Mouse (Mus musculus) lung, adult 18-20 months (tissue): ENCODE results near the gene Nfix.

Experiments
- DNase-seq, 2 experiments: peaks; one replicate each; pipeline ENCODE4 v3.0.0; 2022; ENCODE audit warnings: mixed read lengths in 2 of 2

The Nfix gene

DNA sequence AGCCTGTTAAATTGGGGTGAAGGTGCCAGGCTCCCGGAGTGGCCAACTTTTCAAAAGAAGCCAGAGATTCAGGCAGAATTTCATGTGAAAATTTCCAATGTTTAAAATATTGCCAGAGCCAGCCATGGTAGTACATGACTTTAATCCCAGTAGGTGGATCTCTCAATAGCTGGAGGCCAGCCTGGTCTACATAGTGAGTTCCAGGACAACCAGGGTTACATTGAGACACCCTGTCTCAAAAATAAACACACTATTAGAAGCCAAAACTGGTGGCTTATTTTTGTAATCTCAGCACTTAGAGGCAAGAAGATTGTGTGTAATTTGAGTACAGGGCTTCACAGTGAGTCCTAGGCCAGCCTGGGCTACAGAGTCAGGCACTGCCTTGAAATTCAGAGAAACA lies 90.2 kb downstream of the Nfix start:
- DNase-seq: no peak

DNA sequence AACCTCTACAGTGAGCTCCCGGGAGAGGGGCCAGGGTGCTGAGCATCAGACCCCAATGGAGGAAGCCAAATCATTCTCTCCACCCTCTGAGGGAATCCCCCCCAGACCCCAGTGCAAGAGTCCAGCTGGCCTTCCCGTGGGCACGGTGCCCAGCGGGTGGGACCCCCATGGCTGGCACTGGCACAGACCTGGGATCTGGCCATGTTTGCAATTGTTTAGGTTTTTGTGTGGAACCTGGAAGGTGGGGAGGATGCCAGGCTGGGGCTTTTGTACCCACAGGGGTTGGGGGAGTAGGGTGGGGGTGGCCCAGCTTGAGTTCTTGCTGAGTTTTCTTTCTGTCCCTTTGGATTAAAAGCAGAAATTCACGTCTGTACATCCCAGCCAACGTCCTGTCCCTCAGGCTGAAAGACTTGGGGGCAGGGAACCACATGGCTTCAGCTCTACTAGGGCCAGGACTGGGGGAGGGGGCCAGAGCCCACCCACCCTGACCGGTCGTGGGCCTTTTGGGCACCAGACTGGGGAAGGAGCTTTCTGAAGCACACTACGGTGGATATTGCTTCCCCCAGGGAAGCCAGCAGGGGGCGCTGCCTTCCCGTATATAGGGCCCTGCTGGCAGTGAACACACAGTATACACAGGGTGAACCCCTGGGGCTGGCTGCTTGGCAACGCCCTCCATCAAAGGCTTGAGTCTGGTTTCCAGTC lies 91.2 kb downstream of the Nfix start:
- DNase-seq: peak; percentile 85 to 90

DNA sequence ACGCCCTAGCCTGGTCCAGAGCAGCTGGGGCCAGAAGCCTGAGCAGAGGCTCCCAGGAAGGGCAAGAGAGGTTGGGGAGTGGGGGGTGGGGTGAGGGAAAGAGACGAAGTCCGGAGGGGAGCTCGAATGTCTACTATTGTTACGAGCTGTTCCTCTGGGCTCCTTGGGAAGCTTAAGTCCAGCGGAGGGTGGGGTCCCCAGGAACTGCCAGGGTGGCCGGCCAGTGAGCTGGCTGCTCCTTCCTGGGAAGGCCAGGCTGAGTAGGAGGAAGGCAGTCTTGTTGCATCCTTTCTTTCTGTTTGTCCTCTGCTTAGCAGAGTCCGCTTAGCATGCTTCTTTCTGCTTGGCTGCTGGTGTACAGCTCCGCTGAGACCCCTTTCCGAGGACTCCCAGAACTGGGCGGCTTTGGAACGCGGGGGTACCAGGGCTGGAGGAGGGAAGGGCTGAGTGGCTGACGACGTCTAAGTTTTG lies 92.0 kb downstream of the Nfix start:
- peak in 1 of 2 experiments; percentile 71 for DNase-seq

DNA sequence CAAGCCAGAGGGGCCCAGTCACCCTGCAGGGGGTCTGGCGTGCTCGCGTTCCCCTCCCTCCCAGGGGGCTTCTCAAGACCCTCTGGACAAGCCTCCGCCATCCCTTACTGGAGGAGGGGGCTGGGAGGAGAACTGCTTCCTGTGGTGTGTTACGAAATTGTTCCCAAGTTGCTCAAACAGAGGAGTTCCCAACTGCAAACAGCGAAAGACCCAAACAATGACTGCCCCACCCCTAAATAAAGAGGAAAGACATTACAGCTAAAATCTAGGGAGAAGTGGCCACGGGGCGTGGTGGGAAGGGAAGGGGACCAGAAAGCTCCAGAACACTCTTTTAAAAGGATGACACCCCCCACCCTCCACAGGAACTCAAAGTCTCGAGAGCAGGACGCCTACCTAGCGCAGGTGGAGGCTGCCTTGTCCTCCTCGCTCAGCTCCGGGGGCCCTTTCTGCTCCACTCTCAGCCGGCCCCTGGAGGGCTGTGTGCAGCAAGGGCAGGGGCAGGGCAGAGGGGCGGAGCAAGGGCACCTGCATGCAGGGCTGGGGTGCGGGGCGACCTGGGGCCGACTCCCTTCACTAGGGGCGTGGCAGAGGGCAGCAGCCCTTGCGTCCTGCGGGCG lies 92.8 kb downstream of the Nfix start:
- DNase-seq: peak; percentile 90 to 93

DNA sequence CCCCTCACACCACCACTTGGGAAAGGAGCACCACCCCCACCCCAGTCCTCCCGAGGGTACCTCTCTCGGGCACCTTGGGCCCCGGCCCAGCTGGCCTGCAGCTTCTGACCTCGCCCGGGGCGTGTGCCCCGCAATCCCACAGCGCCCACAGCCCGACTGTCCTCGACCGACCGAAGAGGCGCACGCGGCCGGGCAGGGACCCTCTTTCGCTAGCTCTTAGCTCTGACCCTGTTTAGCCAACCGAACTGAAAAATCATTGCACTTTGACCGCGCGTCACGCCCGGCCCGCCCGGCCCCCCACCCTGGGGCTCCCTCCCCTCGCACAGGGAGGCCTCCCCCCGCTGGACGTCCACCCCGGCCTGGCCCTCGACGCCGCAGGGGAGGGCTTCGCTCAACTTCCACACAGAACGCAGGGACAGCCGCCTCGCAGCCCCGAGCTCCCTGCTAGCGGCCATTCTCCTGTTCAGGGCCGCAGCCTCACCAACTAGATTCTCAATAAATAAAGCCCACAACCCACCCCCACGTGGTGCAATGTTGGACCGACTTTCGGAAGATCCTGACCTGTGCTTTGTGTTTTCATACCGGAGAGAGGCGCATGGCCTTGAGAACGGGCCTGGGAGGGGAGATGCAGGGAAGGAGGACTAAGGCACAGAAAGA lies 93.4 kb downstream of the Nfix start:
- DNase-seq: peak; percentile 69 to 70

DNA sequence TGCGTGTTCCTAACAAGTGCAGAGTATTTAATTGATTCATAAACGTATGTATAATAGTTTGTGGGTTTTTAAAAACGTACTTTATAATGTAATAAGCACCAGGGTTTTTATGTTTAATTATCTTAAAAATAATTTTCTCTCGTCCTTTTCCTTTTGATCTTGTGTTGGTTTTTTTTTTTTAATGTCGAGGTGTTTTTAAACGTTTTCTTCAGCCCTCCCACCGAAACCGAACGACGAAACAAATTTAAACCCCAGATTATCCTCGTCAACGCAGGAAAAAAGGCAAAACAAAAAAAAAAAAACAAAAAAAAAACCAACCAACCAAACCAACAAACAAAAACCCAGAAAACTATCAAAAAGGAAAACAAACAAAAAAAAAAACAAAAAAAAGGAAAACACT lies 94.2 kb downstream of the Nfix start:
- no peak for DNase-seq

DNA sequence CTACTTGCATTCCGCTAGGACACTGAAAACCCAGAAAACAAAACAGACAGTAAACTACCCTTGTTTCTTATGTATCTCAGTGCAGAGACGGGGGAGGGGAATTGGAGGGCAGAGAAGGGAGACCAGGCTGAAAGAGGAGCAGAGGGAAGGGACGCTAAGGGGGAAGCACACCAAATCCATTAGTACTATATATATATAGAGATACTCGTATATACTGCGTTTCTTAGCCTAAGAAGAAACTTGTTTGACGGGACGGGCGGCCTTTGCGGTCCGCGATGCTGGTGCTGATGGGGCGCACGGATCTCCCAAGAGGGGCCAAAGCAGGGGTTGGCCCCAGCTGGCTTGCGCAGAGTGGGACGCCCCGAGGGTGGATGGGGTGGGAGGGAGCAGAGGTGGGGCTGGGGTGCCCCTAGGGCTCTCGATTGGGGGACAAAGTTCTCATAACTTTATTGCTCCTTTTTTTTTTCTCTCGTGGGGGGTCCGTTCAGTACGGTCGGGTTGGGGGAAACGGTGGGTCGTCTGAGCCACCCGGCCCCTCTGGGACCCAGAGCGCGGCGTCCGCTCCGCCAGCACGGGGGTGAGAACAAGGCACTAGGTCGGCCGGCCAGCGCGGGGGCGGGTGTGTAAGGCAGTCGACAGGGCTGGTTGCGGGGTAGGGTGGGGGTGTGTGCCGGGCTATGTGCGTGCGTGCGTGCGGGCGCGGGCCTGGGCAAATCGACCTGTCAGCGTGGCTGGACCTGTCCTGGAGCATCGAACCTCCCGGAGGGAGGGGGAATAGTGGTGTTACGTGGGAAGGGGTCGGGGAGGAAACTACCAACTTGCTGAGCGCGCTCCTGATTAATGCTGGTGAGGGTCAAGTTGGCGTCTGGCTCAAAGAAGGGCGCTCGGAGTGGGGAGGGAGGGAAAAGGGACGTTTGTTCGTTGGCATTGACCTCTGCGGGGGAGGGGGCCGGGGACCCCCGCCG lies 95.0 kb downstream of the Nfix start:
- DNase-seq: peak; percentile 53 to 55

DNA sequence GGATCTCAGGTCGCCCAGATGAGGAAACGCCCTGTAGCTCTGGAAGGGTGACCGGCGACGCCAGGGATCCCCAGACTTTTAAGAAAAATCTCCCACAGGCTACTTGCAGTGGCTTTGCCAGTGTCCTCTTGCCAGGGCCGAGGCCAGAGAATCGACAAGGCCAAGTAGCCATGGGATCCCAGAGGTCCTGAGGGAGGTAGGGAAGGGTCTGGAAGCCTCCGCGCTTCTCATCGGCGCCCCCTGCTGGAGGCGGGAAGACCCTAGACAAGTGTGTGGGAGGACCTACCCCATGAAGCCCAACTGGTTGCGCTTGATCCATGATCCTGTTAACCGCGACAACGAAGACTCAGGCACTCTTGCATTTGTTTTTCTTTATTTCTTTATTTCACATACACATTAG lies 95.8 kb downstream of the Nfix start:
- DNase-seq: peak; percentile 85 to 89

DNA sequence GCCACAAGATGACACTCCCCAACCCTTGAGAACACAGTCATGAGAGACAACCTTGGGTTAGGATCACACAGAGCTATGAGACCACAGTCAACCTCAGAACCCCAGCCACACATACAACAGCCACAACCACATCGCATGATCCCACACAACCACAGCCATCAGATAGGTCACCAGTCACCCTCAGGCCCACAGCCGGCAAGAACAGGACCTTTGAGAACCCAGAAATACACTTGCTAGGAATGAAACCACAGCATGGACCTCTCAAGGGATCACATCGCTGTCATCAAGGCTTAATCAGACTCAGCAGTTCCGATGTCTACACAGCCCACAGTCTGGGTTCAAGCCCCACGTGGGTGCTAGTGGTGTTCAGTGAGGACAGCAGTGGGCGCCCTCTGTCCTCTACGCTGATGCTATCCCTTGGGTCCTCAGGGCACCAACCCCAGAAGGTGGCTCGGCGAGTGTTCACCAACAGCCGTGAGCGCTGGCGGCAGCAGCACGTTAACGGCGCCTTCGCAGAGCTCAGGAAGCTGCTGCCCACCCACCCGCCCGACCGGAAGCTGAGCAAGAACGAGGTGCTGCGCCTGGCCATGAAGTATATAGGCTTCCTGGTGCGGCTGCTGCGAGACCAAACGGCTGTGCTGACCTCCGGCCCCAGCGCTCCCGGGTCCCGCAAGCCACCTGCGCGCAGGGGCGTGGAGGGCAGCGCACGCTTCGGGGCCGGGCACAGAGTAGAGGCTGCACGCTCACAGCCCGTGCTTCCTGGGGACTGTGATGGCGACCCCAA lies 96.5 kb downstream of the Nfix start:
- DNase-seq: peak in 1 of 2 experiments; percentile 22

DNA sequence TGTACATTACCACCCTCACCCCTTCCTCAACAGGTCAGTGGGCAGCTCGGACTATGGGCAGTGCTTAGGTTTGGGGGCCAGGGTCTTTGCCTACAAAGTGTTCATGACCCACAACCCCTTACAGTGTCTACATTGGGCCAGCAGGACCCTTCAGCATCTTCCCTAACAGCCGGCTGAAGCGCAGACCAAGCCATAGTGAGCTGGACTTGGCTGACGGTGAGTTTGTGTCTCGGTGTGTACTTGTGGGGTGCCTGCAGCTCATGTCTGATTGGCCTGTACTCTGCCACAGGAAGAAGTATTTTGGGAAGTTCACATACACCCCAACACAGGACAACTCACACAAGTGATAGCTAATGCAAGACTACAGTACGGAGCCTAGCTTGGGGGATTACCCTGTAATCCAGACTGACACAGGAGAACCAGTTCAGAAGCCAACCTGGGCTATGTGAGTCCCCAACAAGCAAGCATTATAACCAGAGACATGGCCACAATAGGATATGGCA lies 97.1 kb downstream of the Nfix start:
- peak in 1 of 2 experiments; percentile 11 for DNase-seq

DNA sequence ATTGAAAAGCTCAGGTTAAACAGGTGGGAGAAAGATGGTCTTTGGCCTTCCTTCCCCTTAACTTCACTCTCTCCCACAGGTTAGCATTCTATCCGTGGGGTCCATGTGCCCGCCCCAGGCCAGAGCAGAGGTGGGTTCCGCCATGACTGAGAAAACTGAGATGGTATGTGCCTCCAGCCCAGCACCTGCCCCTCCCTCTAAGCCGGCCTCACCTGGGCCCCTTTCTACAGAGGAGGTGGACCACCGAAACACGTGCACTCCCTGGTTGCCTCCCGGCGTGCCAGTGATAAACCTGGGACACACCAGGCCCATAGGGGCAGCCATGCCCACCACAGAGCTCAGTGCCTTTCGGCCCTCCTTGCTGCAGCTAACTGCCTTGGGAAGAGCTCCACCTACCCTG lies 97.6 kb downstream of the Nfix start:
- no peak for DNase-seq

DNA sequence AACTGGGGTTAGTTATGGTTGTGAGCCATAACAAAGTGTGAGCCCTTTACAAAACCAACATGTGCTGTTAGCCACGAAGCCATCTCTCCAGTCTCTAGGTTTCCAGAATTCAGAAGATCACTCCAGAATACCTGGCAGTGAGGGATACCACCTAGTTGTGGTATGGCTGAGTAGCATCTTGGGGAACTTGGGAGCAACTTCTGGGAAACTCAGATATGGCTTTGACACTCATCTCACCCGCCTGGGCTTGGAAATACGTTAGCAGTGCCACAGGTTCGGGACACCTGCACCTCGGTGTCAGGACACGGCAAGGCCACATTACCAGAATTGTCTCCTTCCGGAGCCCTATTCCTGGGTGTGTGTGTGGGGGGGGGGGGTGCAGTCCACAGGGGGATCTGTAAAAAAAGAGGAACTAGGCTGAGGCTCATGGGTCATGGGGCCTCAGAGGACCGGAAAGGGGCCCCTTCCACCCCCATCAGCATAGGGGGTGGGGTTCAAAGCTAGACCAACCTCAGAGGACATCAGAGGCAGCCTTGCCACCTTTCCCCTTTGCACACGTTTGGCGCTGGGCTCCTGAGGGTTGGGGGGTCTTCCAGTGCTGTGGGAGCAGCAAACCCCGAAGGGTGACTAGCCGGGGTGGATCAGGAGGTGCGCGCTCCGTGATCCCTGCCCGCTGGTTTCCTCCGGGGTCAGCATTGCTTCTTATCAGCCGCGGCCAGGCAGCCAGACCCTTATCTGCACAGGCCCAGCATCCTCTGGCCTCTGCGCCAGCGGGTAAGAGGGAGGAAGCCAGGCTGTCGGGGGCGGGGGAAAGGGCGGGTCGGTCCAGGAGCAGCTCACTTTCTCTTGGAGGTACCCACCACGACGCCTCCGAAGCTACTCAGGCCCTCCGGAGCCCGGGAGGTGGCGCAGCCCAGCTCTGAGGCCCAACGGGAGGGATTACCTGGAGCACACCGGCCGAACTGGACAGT lies 98.9 kb downstream of the Nfix start, which contains the start of gene Lyl1:
Gene Lyl1 (plus strand): TSS at position 517 of the 971 bp plus-strand sequence.
- peak; percentile 88 to 90 for DNase-seq

DNA sequence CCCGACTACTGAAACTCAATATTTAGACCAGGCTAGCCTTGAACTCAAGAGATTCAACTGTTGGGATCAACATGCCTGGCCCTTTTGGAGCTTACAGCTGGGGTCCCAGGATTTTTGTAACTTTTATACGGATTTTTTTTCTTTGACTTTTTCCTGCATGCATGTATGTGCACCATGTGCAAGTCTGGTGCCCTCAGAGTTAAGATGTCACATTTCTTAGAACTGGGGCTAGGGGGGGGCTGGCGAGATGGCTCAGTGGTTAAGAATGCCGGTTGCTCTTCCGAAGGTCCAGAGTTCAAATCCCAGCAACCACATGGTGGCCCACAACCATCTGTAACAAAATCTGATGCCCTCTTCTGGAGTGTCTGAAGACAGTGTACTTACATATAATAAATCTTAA lies 99.6 kb downstream of the Nfix start:
- no peak for DNase-seq

DNA sequence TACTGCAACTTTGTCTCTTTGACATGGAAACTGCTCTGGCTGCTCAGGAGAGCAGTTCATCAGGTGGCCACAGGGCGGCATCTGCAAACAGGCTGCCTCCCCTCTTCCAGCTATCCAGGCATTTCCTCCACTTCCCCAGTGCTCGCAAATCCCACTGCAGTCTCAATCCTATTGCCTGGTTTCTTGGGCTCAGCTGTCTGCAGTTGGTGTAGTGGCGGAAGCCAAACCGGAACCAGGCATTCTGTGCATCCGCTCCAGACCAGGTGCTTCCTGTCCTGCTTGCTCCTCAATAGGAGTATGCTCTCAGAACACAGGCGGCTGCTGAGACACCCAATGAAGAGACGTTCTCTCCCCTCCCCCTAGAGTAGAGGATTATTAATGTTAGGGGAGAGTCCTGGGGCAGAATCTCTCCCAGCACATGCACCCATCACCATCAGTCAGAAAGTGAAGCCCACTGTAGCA lies 100.3 kb downstream of the Nfix start:
- DNase-seq: peak; percentile 76 to 77

DNA sequence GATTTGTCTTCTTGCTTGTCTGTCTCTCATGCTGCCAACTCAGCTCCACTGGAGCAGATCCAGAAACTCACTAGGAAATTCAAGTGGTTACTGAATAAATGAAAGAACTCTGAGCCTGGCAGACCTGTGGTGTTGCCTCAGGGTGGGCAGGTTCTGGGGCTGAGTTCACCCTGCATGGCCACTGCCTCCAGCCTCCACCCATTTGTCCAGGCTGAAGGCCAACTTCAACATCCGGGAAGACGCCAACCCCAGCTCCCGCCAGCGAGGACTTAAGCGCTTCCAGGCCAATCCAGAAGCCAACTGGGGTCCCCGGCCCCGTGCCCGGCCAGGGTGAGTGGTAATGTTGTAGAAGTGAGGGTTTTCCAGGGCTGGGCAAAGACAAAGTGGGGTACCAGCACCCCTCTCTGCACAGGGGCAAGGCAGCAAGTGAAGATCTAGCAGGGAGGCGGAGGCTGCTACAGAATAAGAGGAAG lies 101.2 kb downstream of the Nfix start:
- peak; percentile 88 to 92 for DNase-seq

DNA sequence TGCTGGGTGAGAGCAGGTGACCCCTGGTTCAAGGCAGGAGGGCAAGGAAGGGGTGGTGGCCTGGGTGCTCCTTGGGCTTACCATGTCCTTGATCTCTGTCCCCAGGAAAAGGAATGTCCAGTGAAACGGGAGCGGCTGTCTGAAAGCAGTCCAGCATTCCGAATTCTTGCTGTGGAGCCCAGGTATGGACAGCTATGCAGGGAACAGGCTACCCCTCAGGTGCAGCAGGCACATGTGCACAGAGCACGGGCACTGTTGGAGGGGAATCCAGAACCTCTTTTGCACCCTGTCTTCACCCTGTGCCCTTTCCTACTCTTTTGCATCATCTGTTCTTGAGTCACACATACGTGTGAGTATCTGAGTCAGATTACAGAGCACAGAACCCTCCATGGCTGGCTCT lies 101.9 kb downstream of the Nfix start:
- no peak for DNase-seq

DNA sequence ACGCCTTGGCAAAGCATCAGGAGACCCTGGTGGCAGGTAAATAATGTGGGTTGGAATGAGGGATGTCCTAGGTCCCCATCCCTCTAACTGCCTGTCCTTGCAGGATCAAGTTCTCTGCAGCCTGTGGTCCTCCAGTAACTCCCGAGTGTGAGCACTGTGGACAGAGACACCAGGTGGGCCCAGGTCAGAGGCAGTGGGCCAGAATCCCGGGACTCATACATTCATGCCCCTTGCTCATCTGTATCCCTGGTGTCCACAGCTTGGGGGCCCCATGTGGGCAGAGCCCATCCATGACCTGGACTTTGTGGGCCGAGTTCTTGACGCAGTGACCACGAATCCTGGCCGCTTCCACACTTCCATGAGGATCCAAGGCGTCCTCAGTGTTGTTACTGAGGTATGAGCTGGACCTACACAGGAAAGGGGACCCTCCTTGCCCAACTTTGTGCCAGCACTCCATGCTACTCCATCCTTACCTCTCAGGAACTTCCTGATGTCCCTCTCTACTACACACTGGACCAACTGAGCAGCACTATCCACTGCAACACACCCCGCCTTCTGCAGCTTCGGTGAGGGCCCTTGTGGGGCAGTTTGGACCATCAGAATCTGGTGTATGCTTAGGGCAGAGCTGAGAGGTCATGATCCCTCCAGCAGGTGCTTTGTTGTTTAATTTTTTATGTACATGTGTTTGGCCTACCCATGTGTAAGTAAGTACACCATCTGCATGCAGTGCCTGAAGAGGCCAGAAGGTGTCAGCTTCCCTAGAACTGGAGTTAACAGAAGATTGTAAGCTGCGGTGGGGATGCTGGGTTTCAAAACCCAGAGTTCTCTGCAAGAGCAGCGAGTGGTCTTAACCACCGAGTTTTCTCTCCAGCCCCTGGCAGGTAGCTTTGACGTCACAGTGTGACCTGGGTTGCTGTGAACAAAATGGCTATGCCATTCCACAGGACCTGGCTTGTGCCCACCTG lies 102.7 kb downstream of the Nfix start:
- DNase-seq: no peak

DNA sequence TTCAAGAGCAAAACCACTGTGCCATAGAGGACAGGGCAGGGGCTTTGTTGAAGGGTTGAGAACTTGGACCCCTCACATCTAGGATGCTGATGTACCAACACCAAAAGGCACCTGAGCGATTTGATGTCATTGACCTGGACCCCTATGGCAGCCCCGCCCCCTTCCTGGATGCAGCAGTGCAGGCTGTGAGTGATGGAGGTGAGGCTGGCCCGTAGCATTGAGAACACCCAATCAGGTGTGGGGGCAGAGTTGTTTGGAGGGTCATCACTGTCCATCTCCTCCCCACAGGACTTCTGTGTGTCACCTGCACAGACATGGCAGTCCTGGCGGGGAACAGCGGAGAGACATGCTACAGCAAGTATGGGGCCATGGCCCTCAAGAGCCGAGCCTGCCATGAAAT lies 105.0 kb downstream of the Nfix start:
- no peak for DNase-seq

DNA sequence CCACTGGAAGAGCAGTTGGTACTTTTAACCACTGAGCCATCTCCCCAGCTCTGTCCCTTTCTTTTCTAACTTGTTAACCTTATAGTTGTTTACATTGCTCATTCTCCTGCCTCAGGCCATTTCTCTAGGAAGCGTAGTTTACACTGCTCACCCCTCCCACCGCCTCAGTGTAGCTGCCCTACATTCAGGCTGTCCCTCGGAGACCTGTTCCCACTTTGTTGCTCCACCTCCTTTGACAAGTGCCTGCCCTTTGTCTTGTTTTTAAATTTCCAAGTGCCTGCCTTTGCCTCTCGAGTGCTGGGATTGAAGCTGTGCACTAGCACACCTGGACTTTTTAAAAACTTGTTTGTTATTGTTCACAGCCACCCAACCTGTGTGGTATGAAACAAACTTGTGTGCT lies 106.8 kb downstream of the Nfix start:
- no peak for DNase-seq
